Mouse (Mus musculus) MEL-GATA-1-ER (cell line): ENCODE measurements around the gene Bmp6.

Experiments
- DNase-seq: peaks from one replicate; pipeline ENCODE4 v3.0.0-alpha.2; 2012; ENCODE audit warnings: low read depth; ENCODE audit errors: extremely low read depth

Gene Bmp6

DNA sequence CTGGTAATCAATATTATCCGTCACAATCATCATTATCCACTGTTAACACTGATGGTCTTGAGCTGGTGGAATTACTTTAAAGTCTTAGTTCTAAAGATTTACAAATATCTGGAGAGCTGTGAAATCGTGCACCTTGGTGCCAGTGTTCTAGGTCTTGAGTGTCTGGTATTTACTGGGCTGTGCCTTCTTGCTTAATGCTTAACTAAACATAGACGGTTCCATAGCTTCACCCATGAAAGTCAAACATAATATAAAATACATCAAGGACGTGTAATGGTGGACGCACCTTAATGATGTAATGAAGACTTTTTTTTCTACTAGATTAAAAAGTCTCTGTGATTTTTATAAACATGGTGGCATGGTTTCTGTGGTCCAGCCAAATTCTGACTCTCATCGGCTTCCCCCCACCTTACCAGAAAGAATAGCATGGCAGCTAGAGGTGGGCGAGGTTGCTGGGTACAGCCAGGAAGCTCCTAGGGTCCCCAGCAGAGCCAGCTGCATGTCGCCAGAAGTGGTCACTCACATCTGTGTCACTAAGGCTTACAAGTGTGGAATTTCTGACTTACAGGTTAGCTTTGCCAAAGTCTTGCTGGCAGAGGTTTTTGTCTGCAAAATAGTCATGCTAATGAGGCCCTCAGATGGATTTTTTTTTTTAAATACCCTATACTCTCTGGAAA, 200.0 kb downstream of the Bmp6 start:
- no peak for DNase-seq

DNA sequence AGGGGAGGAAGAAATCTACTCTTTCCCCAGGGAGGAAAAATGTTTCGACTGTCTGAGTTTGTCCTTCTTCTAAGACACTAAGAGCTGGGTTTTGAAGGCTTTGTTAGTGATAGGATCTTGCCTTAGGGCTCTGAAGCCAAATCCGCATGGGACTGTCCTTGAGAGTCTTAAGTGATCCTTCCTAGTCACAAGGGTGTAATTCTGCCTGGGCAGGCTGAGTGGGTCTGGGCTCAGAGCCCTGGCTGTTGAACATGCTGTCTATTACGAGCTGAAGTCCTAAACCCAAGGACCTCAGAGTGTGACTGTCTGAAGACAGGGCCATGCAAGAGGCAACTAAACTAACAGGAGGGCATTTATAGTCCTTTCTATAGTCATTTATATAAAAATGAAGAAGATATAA, 200.6 kb downstream of the Bmp6 start:
- no peak for DNase-seq

DNA sequence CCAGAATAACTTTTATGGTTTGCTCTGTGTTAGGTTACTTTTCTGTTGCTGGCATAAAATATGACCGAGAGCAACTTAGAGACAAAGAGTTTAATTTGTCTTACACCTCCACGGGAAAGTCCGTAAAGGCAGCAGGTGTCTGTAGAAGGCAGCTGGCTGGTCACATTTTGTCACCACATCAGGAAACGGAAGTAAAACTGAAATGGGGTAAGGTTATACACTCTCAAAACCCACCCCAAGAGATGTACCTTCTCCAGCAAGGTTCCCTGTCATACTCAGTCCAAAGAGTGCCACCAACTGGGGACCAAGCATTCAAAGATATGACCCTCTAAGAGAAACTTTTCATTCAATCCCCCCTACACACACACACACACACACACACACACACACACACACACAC, 201.8 kb downstream of the Bmp6 start:
- DNase-seq, result no peak

DNA sequence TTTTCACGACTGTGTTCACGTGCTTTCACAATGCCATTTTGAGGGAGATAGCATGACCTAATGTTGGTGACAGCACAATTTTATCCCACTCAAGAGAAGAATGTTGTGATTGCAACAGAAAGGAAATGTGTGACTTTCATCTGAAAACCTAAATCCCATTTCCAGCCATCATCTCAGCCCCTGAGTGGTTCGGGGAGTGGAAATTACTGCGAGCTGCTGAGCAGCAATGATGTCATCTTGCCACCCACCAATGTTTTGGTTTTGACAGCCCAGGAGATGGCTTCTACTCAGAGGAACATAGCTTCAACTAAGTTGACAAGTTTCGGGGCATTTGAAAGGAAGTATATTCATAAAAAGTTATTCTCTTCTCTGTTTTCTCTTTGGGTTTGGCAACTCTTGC, 202.8 kb downstream of the Bmp6 start:
- DNase-seq, result no peak

DNA sequence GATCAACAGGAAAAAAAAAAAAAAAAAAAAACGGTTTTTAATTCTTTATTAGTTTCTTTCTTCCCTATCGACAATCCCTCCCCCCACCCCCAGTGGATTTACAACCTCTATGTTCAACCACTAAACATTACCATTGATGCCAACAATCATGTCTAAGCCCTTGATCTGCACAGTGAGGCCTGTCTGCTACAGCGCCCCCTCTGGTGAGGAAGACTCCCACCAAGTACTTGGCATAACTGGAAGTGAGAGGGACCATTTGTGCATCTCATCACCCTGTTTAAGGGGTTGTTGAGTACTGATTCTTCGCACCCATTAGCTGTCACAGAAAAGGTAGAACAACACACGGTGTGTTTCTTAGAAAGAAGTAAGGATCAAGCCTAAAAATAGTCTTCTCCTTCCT, 203.8 kb downstream of the Bmp6 start:
- no peak for DNase-seq
